In the genomic region with DNA sequence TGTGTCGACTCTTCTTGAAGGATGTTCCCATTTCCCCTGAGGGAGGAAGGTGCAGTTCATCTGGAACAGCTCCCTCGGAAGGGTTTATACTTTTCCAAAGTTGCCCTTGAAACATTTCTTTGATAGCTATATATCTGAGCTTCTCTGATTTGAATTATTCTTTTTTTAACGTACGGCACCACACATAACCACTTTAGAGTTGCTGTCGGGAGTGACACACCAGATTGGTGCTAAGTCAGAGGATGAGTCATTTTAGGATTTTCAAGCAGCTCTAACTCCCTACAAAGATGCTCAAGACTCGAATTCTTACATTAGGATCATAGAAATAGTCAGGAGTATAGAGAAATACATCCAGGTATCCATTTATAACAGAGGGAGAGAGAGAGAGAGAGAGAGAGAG, we compare ENCODE assay signal across 24 mouse cellular contexts.
"Had no signal": no experiment of that assay in that cellular context is flagged by ENCODE, and none has a peak within 500 bp of the region (broad histone marks: within the 10 kb centered on the region; RNA-seq: fewer than 3 reads in every experiment).

No protein-coding gene starts in this region.

- H3K27me3 ChIP-seq: embryonic facial prominence, embryonic 12.5 days; embryonic facial prominence, embryonic 13.5 days; embryonic facial prominence, embryonic 15.5 days; forebrain, embryonic 12.5 days; forebrain, embryonic 13.5 days; forebrain, embryonic 15.5 days had no signal

- DNase-seq: cerebellum, adult 8-10 months; cerebellum, adult 9-10 months; cerebellum, postnatal 10 days; cerebellum, postnatal 36 days; forebrain, postnatal 0 days; gastrocnemius, adult 2 months; gastrocnemius, postnatal 10 days; gastrocnemius, postnatal 14 days; gastrocnemius, postnatal 25 days; gastrocnemius, postnatal 36 days; heart, adult 11 months; heart, adult 18-20 months; heart, adult 2 months had no signal

- H3K4me3 ChIP-seq: embryonic facial prominence, embryonic 10.5 days; embryonic facial prominence, embryonic 12.5 days; embryonic facial prominence, embryonic 13.5 days; embryonic facial prominence, embryonic 15.5 days; erythroblast, embryonic 14.5 days; forebrain, embryonic 10.5 days; forebrain, embryonic 12.5 days; forebrain, embryonic 13.5 days; forebrain, embryonic 15.5 days; gastrocnemius, adult 2 months; heart, adult 2 months had no signal

- ATAC-seq: forebrain, embryonic 13.5 days; forebrain, embryonic 14.5 days; forebrain, embryonic 15.5 days; forebrain, embryonic 16.5 days had no signal

- H3K4me1 ChIP-seq: embryonic facial prominence, embryonic 13.5 days; embryonic facial prominence, embryonic 15.5 days; forebrain, embryonic 12.5 days; forebrain, embryonic 13.5 days; forebrain, embryonic 15.5 days had no signal

- H3K27ac ChIP-seq: embryonic facial prominence, embryonic 10.5 days; embryonic facial prominence, embryonic 12.5 days; embryonic facial prominence, embryonic 13.5 days; embryonic facial prominence, embryonic 15.5 days; forebrain, embryonic 10.5 days; forebrain, embryonic 12.5 days; forebrain, embryonic 13.5 days; forebrain, embryonic 15.5 days; gastrocnemius, adult 2 months; heart, adult 2 months had no signal

- H3K36me3 ChIP-seq: embryonic facial prominence, embryonic 10.5 days; embryonic facial prominence, embryonic 12.5 days; embryonic facial prominence, embryonic 13.5 days; embryonic facial prominence, embryonic 15.5 days; forebrain, embryonic 10.5 days; forebrain, embryonic 12.5 days; forebrain, embryonic 15.5 days had no signal
